Mouse (Mus musculus): ENCODE results near the gene Cdk1.

The Cdk1 gene

GRCm38 (mm10) chr10:69306205-69306604 lies 46.5 kb downstream of the Cdk1 start:
- DNase-seq (ENCODE audit: low spot score) = no peak

GRCm38 (mm10) chr10:69305600-69305999 lies 47.1 kb downstream of the Cdk1 start:
- DNase-seq (ENCODE audit: low spot score) = no peak

DNA sequence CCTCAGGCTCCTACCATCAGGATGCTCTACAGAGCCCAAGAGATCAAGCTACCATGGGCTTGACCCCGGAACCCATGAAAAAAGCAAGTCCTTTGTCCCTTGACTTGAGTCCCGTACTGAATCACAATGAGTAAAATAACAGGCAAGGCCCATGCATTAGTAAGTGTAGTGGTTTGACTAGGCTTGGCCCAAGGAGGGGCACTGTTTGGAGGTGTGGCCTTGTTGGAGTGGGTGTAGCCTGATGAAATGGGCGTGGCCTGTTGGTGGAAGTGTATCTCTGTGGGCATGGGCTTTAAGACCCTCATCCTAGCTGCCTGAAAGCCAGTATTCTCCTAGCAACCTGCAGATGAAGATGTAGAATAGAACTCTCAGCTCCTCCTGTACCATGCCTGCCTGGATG lies 47.9 kb downstream of the Cdk1 start:
- no peak for DNase-seq (ENCODE audit: low spot score)

DNA sequence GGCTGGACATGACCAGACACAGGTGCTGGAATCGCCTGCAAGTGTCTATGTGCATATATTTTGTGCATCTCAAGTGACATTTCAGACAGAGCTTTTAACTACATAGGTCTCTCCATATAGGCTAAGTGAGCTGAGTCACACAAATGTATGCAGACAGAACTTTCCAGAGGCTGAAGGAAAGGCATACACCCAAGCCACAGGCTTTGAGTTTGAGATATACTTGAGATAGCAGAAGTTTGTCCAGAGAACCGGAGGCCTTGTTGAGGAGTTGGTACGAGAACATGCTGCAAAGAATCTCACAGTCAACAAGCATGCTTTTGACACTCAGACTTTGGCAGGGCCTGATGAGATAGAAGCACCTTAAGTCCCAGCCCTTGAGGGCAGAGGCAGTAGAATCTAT lies 50.1 kb downstream of the Cdk1 start:
- no peak for DNase-seq (ENCODE audit: low spot score)

DNA sequence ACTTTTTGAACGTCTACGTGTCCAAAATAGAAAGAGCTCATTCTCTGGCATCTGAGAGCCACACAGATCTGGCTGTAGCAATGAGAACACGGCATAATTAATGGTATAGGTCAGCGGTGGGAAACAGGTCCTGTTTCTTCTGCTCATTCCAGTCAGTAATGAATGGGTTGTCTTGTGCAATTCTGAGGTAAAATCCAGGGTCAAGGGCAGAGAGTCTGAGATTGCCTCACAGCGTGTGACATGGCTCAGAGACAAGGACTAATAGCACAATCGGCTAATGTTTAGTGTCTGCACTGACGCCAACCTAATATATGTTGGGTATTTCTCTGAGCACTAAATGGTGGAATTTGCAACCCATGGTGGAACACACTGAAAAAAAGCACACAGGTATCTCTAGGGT lies 52.8 kb downstream of the Cdk1 start:
- DNase-seq (ENCODE audit: low spot score) = no peak

DNA sequence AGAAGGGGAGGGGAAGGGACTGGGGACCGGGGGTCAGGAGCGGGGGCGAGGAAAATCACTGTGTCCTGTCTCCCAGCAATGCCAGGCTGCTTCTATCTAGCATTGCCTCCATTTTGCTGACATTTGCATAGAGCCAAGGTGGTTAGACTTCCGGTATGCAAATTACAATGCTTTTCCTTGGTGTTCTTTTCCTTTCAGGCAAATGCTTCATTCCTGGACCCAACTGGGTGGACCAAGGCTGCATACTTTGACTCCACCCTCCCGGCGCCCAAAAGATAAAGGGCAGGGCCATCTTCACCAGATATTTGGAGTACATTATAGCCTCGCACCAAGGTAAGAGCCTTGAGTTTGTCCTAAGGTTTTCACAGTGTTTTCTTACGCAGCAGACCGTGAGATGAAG lies 56.8 kb downstream of the Cdk1 start:
- no peak for DNase-seq (ENCODE audit: low spot score)

DNA sequence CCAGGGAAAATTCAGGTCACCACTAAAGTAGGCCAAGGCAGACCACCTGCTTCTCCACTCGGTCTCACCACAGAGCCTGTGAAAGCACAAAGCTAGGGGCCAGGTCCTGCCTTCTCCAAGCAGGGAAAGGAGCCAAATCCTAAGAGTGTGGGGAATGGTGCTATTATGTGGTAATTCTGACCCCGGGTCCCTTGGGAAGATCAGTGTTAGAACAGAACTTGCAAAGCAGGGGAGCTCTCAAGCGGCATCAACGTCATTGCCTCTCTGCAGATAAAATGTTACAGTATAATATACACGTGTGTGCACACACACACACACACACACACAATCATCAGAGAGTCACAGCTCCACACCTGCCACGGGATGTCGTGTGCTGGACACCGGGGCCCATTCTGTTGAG lies 62.0 kb downstream of the Cdk1 start:
- no peak for DNase-seq (ENCODE audit: low spot score)

DNA sequence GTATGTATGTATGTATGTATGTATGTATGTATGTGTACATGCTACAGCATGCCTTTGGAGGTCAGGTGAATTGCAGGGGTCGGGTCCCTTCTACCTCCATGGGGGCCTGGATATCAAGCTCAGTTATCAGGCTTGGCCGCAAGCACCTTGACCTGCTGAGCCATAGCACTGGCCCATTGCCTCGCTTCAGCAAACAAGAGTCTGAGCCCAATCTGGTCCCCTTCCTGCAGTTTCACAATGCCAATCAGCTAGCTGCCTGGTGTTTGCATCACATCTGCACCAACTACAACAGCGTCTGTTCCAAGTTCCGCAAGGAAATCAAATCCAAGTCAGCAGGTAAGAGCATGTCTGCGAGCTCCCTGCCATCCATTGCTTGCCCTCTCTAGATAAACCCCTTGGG lies 64.0 kb downstream of the Cdk1 start:
- DNase-seq (ENCODE audit: low spot score) = no peak

DNA sequence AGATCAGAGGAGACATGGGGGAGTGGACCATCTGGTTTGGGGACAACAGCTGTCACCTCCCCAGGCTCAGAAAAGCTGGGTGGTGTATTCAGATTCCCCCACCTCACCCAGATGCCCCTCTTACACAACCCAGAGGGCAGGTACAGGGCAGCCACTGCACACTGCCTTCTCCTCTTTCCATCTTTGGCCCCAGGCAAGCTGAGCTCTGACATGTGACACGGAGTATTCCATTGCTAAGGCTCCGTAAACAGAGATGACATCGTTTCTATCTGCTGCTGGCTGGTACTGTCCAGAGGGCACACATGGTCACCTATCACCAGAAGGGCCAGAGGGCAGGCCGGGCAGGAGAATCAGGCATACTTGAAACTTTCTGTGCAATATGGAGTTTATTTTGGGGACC lies 64.7 kb downstream of the Cdk1 start:
- no peak for DNase-seq (ENCODE audit: low spot score)

DNA sequence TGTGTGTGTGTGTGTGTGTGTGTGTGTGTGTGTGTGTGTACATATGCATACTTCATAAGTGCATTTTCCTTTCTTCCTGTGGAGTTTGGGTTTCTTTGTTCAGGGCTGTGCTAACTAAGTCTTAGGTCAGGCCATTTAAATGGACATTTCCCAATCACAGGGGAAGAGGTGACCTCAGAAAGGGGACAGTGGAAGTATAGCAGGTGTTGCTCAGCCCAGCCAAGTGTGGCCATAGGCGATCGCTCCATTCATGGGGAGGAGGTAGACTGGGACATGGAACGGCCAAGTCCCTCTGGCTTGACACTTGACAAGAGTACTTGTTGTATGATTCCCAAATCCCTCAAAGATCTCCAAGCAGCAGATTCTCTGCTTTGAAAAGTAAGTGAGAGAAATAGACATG lies 65.8 kb downstream of the Cdk1 start:
- no peak for DNase-seq (ENCODE audit: low spot score)

Data from testis, postnatal 14 days (tissue).